Mouse (Mus musculus) myocyte (in vitro differentiated cells): ENCODE measurements around the gene Cops4.

Experiments used
- E2F4 ChIP-seq: IDR thresholded peaks from one replicate; pipeline ENCODE4 v1.6.1; 2011; ENCODE audit warnings: mild to moderate bottlenecking, control low read depth, moderate library complexity; ENCODE audit not compliant: insufficient read depth
- MAX ChIP-seq: IDR thresholded peaks from one replicate; pipeline ENCODE4 v1.6.1; 2011; ENCODE audit warnings: low read depth, mild to moderate bottlenecking, control low read depth
- MYOD1 ChIP-seq, 3 experiments: IDR thresholded peaks; one replicate each; pipeline ENCODE4 v1.6.1; 2011; ENCODE audit warnings: control low read depth in 2 of 3, low read depth in 2 of 3, mild to moderate bottlenecking in 2 of 3, moderate library complexity in 1 of 3; ENCODE audit not compliant: insufficient read length in 2 of 3, control insufficient read depth in 1 of 3
- MYOG ChIP-seq, 3 experiments: IDR thresholded peaks; one replicate each; pipeline ENCODE4 v1.6.1; 2011; ENCODE audit warnings: control low read depth in 2 of 3, low read depth in 2 of 3, mild to moderate bottlenecking in 2 of 3; ENCODE audit not compliant: insufficient read length in 2 of 3, control insufficient read depth in 1 of 3, insufficient read depth in 1 of 3
- POLR2A ChIP-seq: IDR thresholded peaks from one replicate; pipeline ENCODE4 v1.6.1; 2011; ENCODE audit warnings: low read depth, mild to moderate bottlenecking, control low read depth, moderate library complexity; ENCODE audit not compliant: insufficient read length
- POLR2AphosphoS2 ChIP-seq: IDR thresholded peaks from one replicate; pipeline ENCODE4 v1.6.1; 2011; ENCODE audit warnings: low read depth, control low read depth; ENCODE audit not compliant: insufficient read length
- TCF12 ChIP-seq: IDR thresholded peaks from one replicate; pipeline ENCODE4 v1.6.1; 2011; ENCODE audit warnings: mild to moderate bottlenecking, control low read depth; ENCODE audit not compliant: poor library complexity, insufficient read depth, severe bottlenecking

GRCm38 (mm10) chr5:100567258-100568032, 49.3 kb downstream of the Cops4 start:
- TF ChIP-seq MYOG (IDR thresholded peaks at IDR 0.05; ENCODE audit: control insufficient read depth in 1 of 3, insufficient read depth in 1 of 3, insufficient read length in 2 of 3, low read depth in 2 of 3) (no peak), TCF12 (no peak), MAX (no peak), POLR2A (no peak), MYOD1 (IDR thresholded peaks at IDR 0.05; ENCODE audit: control insufficient read depth in 1 of 3, insufficient read length in 2 of 3, low read depth in 2 of 3) (no peak), E2F4 (no peak), POLR2AphosphoS2 (no peak)
